Mouse (Mus musculus): ENCODE measurements around the gene Kcnh3. TPM values are rescaled to one million over a fixed set of nuclear protein-coding genes. Genes with fewer than 3 reads are reported as not detected.

Gene Kcnh3
- 1.9 to 3.0 TPM (median 2.6 TPM) in 4 replicates for total RNA-seq (2023)

GRCm38 (mm10) chr15:99224208-99224911 lies at the start of gene Kcnh3:
Kcnh3 (plus strand) TSS chr15:99224861.

DNA sequence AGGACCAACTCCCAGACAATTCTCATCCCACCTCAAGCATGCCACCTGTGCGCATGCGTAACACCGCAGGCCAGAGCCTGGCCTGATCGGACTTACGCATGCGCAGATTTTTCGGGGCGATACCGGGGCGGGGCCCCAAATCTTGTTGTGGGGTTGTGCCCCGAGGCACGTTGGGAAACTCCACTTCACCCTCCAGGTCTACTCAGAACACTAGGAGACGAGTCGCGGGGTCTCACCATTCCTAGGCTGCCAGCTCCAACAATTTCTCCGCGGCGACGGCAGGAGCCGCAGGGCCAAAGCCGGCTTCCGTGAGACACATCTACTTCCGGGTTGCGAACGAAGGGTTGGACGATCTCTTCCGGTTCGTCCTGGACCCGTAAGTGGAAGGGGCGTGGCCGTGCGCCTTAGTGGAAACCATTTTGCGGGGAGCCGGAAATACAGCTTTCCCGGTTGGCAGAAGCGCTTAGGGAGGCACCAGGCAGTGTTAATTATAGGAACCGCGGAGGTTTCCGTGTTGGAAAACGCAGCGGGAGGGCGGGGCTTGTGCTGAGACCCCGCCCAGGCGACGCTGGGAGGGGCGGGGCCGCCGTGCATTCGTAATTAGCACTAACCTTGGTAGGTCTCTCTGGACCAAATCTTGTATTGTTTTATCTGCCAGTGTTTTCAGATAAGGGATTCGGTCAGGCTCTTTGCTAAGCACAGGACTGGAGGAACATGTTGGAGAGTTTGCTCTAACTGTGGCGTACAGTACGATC lies 27.1 kb downstream of the Kcnh3 start, which contains the start of gene Mcrs1:
Gene Mcrs1 (minus strand): TSS at position 336 of the 755 bp plus-strand sequence.

Other genes starting within 250 kb of the Kcnh3 start
- 75.1 to 81.7 TPM (median 78.6 TPM) in 4 replicates for gene Tuba1c, start 195.0 kb upstream of the Kcnh3 start, total RNA-seq (2023)
- gene Prph, start 169.7 kb upstream of the Kcnh3 start, total RNA-seq (2023): not detected in 4 replicates
- 0.39 to 3.2 TPM (median 0.72 TPM) in 3 of 4 replicates, not detected in the other for gene Troap, start 150.3 kb upstream of the Kcnh3 start, total RNA-seq (2023)
- not detected in 4 replicates for gene C1ql4, start 137.0 kb upstream of the Kcnh3 start, total RNA-seq (2023)
- not detected in 4 replicates for gene Dnajc22, start 131.7 kb upstream of the Kcnh3 start, total RNA-seq (2023)
- gene Spats2, start 98.9 kb upstream of the Kcnh3 start, total RNA-seq (2023): not detected in 4 replicates
- gene Mcrs1, start 27.1 kb downstream of the Kcnh3 start, total RNA-seq (2023): 128 to 169 TPM (median 146 TPM) in 4 replicates
- 17.9 to 24.3 TPM (median 22.4 TPM) in 4 replicates for gene Prpf40b, start 70.2 kb downstream of the Kcnh3 start, total RNA-seq (2023)
- gene Fam186b, start 71.0 kb downstream of the Kcnh3 start, total RNA-seq (2023): not detected in 4 replicates
- gene Fmnl3, start 145.6 kb downstream of the Kcnh3 start, total RNA-seq (2023): 140 to 146 TPM (median 144 TPM) in 4 replicates
- 418 to 446 TPM (median 428 TPM) in 4 replicates for gene Tmbim6, start 168.0 kb downstream of the Kcnh3 start, total RNA-seq (2023)
- 7.0 to 10.5 TPM (median 8.3 TPM) in 4 replicates for gene Nckap5l, start 232.9 kb downstream of the Kcnh3 start, total RNA-seq (2023)
- gene Bcdin3d, start 249.9 kb downstream of the Kcnh3 start, total RNA-seq (2023): 5.0 to 6.7 TPM (median 6.3 TPM) in 4 replicates